8 mouse cellular contexts compared by ENCODE assay signal in genomic region chr1:89069479-89070102, GRCm38 (mm10). TPM values are rescaled to one million over a fixed set of nuclear protein-coding genes. Genes with fewer than 3 reads are reported as not detected.
A peak's percentile ranks its signal among the peaks of the same experiment; 100 is the strongest.
DNase-seq lines count a peak whose midpoint lies in the region; ATAC-seq and TF ChIP-seq lines count a peak whose summit lies in the region.

No protein-coding gene starts in this region.

- no peak for DNase-seq in layer of hippocampus, adult 2 months (ENCODE audit: low spot score in 2 of 2)
- no peak for DNase-seq in layer of hippocampus, adult 8-10 months (ENCODE audit: low spot score in 2 of 2)
- DNase-seq in Patski (ENCODE audit: low read depth, low spot score) = peak; percentile 69
- DNase-seq in fibroblast of lung, adult 2 months (ENCODE audit: low read depth) = peak; percentile 86
- peak; percentile 48 to 54 for DNase-seq in heart, postnatal 14 days
- peak; percentile 40 for DNase-seq in thymus, postnatal 14 days

- intact Hi-C loops in heart, postnatal 14 days (cut with DNase I) = loop anchor here (2.0 to 5.0 kb wide), 3 partner anchors 67 to 312 kb away; no protein-coding TSS in a partner anchor

- ATAC-seq in Patski = peak; percentile 63
- ATAC-seq in limb, embryonic 15.5 days (ENCODE audit: insufficient number of reproducible peaks, low FRiP score, low TSS enrichment, low read depth) = 0 out of 2 replicates have a peak, but pooled peaks have one; percentile 5
- peak; percentile 50 for ATAC-seq in midbrain, embryonic 15.5 days (replicated peaks)

- no peaks in the 10 kb centered on the region for H3K27me3 ChIP-seq in Patski
- H3K27me3 ChIP-seq in limb, embryonic 15.5 days = no peaks in the 10 kb centered on the region
- H3K27me3 ChIP-seq in midbrain, embryonic 15.5 days (replicated peaks) = no peaks in the 10 kb centered on the region

- 0 out of 2 replicates have a peak overlapping the region, but pooled peaks have one; percentile 35 for H3K9ac ChIP-seq in limb, embryonic 15.5 days
- peak overlapping the region; percentile 54 for H3K9ac ChIP-seq in midbrain, embryonic 15.5 days

- peak overlapping the region; percentile 88 for H3K27ac ChIP-seq in layer of hippocampus, adult 2 months
- H3K27ac ChIP-seq in limb, embryonic 15.5 days = peak overlapping the region; percentile 89
- peak overlapping the region; percentile 76 for H3K27ac ChIP-seq in midbrain, embryonic 15.5 days

- no peaks in the 10 kb centered on the region for H3K9me3 ChIP-seq in limb, embryonic 15.5 days
- H3K9me3 ChIP-seq in midbrain, embryonic 15.5 days = no peaks in the 10 kb centered on the region

- H3K4me2 ChIP-seq in limb, embryonic 15.5 days = peak overlapping the region; percentile 74
- H3K4me2 ChIP-seq in midbrain, embryonic 15.5 days = peak overlapping the region; percentile 79

- CTCF ChIA-PET in Patski (lab: Charles Lee) = interaction anchor here (0.6 to 1.1 kb wide), 2 partner anchors 49 to 94 kb away, joined by 3 read pairs; no protein-coding TSS in a partner anchor

- TF ChIP-seq CTCF in layer of hippocampus, adult 2 months (conservative IDR thresholded peaks at IDR 0.05) = 0 out of 2 replicates have a peak, but pooled peaks have one; percentile 14
- TF ChIP-seq CTCF in Patski (IDR thresholded peaks at IDR 0.05) = no peak

- POLR2A ChIA-PET in Patski (lab: Charles Lee) = interaction anchor here (0.7 to 2.4 kb wide), 5 partner anchors 19 to 658 kb away, joined by 3 to 6 read pairs (median 3); no protein-coding TSS in a partner anchor

- peak overlapping the region; percentile 91 for H3K4me3 ChIP-seq in layer of hippocampus, adult 2 months
- peak overlapping the region; percentile 84 for H3K4me3 ChIP-seq in limb, embryonic 15.5 days
- peak overlapping the region; percentile 54 for H3K4me3 ChIP-seq in midbrain, embryonic 15.5 days

- under 1% methylated on average over 25 of the region's 25 CpGs for WGBS in limb, embryonic 15.5 days
- WGBS in midbrain, embryonic 15.5 days = under 1% methylated on average over 25 of the region's 25 CpGs

- no peaks in the 10 kb centered on the region for H3K36me3 ChIP-seq in limb, embryonic 15.5 days
- H3K36me3 ChIP-seq in midbrain, embryonic 15.5 days (replicated peaks) = no peaks in the 10 kb centered on the region

- in situ Hi-C loops in Patski (cut with MboI; ENCODE audit: low pct_unique_long_range_greater_than_20kb) = loop anchor here (5.0 to 10.0 kb wide), 4 partner anchors 92 to 315 kb away; no protein-coding TSS in a partner anchor

- H3K4me1 ChIP-seq in limb, embryonic 15.5 days = peaks cover 30% of the 10 kb centered on the region
- peaks cover 36% of the 10 kb centered on the region for H3K4me1 ChIP-seq in midbrain, embryonic 15.5 days

RNA-seq across cellular contexts. Expression of gene Sh3bp4, which starts 0.6 kb away (rescaled TPM):
- 10 to 100 TPM; 21.9 to 24.8 TPM for total RNA-seq in layer of hippocampus, adult 2 months (2021)
- 10 to 100 TPM; 21.2 to 23.1 (median 22.6) TPM for total RNA-seq in layer of hippocampus, adult 8-10 months (2022)
- 87.8 TPM for polyA plus RNA-seq in Patski (2021)
- total RNA-seq in heart, postnatal 14 days (2021) = 10 to 100 TPM; 15.5 to 17.1 TPM
- 21.6 and 24.0 TPM in 2 replicates for polyA plus RNA-seq in limb, embryonic 15.5 days (2015; fragmentation: Nextera tagmentation; extraction: Ambion mirVana)
- 12.3 and 12.4 TPM in 2 replicates for polyA plus RNA-seq in midbrain, embryonic 15.5 days (2015; fragmentation: Nextera tagmentation; extraction: Ambion mirVana)

Comparison
In these comparisons a context has a peak if more than half of its experiments do, and no peak if none do; other contexts are left out.
1. DNase-seq: peak in Patski (single experiment), fibroblast of lung, adult 2 months (single experiment), heart, postnatal 14 days (2 of 2) and thymus, postnatal 14 days (single experiment); none in layer of hippocampus, adult 2 months (0 of 2) and layer of hippocampus, adult 8-10 months (0 of 2).
2. ATAC-seq: peak in every context shown above with its lines; median percentile 63 in Patski; 50 in midbrain, embryonic 15.5 days; 5 in limb, embryonic 15.5 days.
3. Peak in every context shown above with its lines, with median percentiles within 50 percentile points of each other: H3K27ac ChIP-seq and H3K4me3 ChIP-seq.